Mouse (Mus musculus) gonadal fat pad, adult 2 months (tissue): ENCODE data around the gene Lenep. TPM values are rescaled to one million over a fixed set of nuclear protein-coding genes. Genes with fewer than 3 reads are reported as not detected.

Experiments used
- DNase-seq: peaks from one replicate; pipeline ENCODE4 v3.0.0-alpha.2; 2012; ENCODE audit warnings: low read depth
- polyA plus RNA-seq: library from polyadenylated mRNA; depleted of rRNA; stranded (reverse); fragments of >200 nt; gene quantifications from 2 replicates; pipeline ENCODE4 v1.2.3, GENCODE M21; 2012

The Lenep gene
- polyA plus RNA-seq, 1 experiment, result not detected

DNA sequence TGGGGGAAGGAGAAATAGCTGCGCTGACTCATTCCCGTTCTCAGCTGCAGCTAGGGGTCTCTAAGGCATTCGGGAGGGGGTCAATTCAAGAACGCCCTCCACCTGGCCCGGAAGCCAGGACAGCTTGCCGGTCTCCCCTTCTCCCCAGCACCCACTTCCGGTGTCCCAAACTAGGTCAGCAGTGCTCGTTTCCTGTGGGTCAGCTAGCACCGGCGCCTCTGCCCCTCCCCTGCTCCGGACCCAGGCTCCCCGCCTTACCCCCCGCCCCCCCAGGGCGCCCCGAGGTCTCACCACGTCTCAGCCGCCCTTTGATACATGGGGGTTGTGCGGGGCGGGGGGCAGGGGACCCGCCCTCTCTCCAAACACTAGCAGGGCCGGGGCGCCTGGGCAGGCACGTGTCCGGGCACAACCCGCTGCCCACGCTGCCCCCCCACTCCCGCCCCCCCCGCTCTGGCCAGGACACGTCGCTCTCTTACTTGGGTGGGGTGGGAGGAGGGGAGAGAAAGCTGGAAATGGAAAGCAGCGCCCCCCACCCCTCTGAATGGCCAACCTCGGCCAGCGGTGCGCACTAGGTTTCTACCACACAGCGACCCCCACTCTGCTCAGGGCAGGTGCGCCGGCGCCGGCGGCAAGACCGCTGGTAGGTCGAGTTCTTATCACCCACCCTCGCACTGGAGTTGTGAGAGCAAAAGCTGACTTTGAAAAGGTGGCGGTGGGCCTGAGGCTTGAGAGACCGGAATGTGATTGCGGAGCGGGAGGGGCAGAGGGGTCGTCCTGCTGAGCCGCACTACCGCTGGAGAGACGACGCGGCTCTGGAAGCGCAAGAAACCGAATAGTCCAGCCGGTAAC, 10.7 kb downstream of the Lenep start:
- no peak for DNase-seq

DNA sequence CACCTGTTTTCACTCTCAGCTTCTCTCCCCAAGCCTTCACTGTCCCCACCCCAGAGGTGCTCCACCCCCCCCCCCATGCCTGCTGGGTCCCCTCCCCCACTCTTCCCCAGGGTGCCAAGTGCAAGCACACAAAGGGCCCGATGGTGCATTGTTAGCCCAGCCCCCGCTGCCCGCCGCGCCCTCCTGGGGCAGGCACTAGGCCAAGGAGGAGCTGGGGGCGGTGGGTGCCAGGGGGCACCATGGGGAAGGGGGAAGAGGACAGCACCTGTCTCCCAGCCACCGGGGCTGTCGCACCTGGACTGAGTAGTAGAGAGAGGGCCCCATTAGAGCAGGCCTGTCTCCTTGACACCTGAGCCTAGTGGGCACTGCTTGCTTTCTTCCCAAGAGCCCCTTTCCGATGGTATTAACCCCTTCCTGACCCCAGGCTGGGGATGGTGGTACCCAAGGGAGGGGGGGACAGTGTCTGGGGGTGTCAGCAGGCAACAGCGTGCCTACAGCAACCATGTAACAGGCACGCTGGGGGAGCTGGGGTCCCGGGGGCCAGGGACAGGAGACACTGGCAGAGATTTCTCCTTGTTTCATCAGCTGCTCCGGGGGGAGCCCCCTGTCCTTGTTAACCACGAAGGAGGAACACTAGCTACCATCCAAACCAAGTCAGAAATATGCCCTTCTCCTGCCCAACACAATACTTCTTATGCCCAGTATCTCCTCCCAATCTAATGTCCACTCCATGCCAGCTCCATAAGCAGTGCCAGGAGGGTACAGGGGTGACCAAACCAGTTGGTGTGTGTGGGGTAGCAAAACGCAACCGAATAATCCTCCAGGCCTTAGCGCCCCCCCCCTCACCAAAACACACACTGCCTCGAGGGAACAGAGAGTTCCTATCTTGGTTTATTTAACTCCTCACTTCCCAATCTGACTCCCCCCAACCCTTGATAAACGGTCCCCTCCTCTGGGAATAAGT, 11.6 kb downstream of the Lenep start:
- no peak for DNase-seq

DNA sequence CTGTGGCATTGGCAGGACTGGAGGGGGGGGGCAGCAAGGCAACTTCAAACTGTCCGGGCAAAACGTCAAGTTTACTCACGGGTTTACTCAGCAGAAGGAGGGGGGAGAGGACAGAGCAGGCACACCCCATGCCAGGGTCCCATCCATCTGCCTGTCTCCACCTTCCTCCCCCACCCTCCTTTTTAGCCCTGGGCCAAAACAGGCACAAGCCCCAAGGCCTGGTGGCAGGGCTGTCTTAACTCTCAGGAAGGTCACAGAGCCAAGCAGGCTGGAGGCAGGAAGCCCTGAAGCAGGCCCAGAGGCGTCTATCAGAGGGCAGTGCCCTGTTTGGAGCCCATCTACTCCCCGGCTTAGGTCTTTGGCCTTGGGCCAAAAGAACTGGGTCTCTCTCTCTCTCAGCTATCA, 12.5 kb downstream of the Lenep start:
- DNase-seq, result no peak

DNA sequence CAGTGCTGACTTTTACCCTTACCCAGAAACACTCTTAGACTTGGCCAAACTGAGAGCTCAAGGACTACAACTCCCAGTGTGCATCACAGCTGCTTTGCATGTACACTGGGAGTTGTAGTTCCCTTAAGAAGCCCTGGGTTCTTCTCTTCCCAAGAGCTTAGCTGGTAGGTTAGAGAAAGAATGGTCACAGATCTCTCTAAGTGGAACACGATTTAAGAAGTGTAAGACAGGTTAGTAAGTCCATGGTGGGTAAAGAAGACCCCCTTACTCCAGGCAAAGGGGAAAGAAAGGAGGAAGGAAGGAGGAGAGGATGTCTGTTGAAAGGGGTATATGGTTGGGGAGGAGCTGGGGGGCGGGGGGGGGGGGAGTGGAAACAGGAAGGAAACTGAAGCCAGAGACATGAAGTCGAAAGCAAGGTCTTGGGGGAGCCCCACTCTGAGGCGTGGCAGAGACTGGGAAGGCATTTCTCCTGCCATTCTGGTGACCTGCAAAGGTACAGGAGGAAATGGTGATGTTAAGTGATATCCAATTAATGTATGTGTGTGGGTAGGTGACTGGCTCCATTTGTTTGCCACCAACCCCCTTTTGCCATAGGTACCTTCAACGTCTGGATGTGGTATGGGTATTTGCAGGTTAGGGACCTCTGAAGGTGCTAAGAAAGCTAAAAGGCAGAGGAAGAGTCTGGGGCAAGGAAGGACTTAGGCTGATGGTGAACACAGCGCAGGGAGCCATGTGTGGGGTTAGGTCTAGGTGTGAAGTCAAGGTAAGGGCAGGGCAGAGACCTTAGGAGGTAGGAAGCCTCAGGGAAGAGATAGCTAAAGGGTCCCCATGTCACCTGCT, 13.5 kb downstream of the Lenep start:
- no peak for DNase-seq

DNA sequence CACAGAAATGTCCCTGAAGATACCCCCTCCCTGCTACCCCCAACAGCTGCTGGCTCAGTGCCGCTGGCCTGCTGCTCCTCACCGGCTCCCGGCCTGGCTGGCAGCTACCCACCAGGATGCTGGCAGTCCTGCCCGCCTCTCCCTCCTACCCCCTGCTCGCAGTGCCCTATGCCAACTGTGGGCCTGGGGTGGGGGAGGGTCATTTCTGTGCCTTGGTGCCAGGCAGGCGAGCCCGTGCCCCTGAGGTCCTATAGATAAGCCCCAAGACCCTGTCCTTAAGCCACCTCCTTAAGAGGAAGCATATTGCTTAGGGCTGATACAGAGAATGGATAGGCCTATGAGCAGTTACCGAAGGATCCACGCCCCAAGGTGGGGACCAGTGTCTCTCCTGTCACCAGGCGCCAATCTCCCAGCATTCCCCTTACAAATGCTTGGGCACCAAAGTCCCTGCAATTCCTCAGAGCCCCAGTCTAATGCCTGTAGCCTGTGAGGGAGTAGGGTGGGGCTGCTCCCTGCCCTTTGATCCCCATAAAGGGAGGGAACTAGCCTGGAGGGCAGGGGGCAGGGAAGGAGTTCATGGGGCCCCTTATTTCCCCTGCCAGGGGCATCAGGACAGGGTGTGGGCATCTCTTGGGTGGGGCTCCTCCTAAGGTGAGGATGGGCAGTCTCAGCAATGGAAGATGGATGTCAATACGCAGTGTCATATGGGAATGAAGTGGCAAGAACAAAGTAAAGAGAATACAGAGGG, 14.3 kb downstream of the Lenep start:
- DNase-seq, result no peak

DNA sequence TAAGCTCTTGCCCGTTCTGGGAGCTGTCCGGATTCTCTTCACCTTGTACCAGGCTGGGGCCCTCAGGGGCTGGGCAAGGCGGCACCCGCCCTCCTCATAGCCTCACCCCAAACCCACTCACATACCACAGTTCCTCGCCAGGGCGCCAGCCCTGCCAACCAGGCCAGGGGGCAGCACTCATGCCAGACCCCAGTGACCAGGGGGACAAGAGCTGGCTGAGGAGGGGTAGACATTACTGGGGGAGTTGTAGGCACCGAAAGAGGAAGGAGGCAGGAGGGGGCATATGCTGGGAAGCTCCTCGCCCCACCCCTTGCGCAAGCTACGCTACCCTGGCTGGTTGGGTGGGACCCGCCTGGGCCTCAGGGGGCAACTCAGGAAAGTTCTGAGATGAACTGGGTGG, 15.0 kb downstream of the Lenep start:
- no peak for DNase-seq

DNA sequence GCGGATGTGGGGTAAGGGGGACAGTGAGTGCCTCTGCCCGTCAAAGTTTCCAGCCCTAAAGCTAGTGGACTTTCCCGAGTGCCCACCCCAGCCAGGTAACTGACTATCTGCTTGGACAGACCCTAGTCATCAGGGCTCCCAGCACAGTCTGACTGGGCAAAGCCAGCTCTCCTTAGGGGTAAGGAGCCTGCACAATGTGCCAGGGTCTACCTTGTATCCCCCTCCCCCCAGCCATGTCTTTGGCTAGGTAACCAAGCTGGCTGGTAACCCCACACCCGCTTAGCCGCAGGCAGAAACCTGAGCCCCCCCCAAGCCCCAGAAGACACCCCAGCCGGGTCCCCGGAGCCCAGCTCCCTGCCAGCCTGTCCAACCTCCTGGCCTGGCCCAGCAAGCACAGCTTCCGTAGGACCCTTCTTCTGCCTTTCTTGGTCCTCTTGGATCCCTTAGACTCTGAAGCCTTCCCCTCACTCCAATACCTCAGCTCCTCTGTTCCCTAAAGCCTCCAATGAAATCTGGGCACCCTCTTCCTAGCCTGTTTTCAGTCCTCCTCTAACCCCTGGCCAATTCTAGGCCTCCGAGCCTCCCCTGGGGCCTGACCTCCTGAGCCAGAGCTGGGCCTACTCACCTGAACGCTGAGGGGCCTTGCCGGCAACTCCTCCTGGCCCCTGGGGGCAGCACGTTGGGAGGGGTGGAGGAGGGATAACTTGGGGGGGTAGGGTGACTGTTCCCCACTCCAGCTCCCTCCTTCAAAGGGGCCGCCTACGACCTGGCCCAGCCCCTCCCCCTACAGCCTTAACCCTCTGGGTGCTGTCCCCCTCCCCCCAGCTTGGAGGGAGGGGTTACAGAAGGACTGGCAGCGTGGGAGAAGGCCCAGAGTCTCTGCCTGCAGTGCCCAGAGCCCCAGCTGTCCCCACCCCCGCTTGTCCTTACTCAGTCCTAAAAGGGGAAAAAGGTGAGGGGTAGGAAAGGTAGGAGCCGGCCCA, 15.9 kb downstream of the Lenep start:
- no peak for DNase-seq

DNA sequence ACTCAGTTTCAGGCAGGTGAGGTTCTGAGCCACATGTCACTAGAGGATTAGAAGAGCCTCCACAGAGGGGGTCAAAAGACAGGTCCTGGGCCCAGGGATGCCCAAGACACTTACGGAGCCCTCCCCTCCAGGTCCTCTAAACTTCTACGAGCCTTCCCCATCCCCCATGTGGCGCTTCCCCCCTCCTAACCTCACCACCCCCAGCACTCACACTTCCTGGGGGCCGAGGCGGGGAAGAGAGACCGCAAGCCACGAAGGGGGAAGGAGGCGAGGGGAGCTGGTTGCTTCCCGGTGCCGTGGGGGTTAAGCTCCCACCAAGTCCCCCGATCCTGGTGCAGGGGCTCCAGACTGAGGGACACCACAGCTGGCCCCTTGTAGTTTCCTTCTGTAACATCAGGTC, 17.1 kb downstream of the Lenep start:
- no peak for DNase-seq

DNA sequence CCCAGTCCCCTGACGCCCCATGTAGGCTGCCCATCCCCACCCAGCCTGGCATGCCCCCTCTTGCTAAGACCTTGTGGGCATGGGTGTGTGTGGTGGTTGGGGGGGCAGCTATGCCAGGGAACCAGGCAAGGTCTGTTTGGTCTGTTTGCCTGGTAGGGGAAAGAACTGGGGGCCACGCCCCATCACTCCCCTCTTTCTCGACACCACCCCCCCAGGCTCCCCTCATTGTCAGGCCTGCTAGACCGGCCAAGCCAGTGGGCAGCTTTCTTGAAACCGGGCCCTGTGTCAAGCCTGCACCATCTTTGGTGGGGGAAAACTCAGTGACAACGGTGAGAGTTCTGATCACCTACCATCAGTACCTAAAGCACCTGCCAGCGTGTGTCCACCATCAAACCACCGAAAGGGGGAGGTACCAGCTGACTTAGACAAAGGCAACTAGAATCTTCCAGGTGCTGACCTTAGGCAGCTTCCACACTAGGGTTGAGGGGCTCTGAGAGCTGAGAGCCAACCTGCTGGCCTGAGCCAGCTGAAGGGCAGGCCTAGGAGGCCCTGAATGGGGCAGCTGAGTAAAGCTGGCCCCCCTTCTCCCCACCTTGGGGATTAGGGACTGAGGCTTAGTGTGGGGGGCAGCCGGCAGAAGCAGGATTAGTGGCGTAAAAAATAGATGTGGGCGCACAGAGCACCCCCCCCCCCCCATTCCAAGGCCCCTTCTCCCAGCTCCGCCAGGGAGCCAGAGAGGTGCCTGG, 18.1 kb downstream of the Lenep start:
- DNase-seq, result no peak

DNA sequence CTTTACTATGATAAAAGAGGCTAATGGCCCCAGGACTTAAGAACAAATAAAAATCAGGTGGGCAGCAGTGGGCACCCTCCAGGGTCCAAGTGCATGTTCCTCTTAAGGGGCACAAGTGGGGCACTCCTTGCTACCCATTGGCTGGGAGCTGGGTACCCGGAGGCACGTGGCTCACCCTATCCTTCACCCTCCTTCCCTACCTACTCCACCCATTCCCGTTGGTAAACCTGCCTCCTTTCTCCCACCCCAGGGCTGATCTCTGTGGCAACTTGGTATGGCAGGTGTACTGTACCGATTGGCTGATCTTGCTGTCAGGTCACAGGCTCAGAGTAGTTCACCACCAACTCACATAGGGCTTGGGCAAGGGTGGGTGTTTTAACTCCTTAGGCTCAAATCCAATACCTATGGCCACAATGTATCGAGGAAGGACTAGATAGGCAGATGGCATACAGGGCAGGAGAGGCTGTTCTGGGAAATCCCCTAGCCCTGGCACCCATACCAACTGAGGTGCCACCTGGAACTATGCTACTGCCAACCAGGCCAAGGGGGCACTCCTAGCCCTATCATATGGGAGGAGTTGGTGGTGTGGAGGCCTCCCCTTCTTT, 18.8 kb downstream of the Lenep start:
- no peak for DNase-seq

DNA sequence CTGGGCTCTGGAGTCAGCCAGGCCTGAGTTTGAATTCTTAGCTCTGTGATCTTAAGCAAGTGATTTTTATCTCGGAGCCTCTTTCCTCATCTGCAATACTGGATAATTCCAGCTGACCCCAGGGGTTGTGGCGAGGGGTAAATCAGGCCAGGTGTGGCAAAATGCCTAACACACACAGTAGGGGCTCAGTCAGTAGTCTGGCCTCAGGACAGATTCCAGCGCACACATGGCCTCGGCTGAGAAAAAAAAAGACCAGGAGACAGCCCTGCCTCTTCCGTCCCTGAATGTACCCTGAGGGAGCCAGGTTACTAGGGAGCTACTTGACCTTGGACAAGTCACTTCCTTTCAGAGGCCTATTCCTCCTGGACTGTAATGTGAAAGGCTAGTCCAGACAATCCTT, 19.6 kb downstream of the Lenep start:
- no peak for DNase-seq

DNA sequence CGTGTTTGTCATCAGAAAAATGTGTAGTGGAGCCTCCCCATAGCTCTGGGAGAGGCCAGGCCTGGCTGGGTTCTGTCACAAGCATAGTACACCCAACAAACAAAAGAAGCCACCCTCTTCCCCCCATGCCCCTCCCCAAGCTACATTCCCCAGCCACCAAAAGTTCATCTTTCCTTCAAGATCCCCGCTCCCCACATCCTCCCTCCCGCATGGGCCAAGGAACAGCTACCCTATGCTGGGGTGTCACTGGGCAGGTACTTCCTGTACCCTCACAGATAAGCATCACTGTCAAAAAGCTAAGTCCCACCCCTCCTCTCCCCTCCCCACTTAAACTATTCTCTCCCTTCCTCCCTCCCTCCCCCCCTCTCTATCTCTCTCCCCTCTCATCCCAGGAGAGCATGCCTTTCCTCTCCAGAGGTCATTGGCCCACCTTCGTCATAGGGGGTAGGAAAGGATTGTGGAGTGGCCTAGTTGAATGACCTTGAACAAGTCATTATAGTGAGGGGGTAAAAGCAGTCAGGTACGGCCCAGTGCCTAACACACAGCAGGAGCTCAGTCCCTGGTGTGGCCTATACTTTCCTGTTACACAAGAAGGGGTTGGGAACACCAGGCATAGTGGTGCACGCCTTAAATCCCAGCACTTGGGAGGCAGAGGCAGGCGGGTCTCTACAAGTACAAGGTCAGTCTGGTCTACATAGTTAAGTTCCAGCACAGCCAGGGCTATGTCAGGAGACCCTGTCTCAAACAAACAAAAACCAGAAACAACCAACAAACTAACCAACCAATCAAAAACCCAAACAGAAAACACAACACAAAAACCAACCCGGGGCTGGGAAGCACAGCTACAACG, 20.3 kb downstream of the Lenep start:
- no peak for DNase-seq

DNA sequence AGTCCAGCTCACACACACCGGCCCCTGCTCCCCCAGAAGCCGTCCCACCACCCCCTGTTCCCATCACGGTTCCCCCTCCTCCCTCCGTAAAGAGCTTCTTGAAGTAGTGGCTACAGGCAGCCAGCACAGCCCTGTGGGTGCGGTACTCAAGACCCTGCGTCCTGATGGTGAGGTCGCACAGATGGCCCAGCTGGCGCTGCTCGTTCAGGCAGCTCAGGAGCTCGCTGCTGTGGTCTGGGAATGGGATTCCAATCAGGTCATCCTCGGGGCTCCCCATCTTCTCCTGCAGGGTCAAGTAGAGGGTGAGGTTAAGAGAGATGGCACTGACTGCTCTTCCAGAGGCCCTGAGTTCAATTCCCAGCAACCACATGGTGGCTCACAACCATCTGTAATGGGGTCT, 21.4 kb downstream of the Lenep start:
- DNase-seq, result no peak

DNA sequence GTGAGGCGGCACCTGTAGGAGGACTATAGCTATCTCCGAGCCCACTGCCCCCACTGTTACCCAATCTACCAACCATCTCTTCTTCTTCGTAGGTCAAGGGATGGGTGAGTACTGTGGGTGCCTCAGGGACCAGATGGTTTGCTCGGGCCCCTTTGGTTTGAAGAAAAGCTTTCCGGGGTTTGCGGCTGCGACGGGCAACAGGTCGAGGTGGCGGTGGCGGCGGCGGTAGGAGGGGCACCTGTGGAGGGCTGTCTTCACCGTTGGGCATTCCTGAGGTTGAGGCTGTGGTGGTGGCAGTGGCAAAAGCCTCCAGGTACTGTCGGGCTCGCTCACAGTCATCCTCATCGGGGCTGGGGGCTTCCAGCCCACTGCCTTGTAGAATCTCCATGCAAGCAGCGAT, 21.9 kb downstream of the Lenep start:
- DNase-seq, result no peak

DNA sequence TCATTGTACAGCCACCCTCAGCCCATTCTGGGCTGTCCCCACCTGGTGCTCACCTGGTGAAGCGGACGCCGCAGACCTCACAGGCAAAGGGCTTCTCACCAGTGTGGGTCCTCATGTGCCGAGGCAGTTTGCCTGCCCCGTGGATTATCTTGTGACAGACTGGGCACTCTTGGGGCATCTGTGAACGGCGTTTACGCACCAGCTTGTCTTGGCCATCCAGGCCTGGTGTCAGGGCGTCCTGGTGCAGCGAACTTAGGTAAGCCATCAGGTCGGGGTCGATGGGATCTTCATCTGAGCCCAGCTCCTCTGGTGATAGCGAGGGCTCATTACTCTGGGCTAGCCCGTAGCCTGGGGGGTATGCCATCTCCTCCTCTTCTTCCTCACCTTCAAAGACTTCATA, 22.3 kb downstream of the Lenep start:
- no peak for DNase-seq

DNA sequence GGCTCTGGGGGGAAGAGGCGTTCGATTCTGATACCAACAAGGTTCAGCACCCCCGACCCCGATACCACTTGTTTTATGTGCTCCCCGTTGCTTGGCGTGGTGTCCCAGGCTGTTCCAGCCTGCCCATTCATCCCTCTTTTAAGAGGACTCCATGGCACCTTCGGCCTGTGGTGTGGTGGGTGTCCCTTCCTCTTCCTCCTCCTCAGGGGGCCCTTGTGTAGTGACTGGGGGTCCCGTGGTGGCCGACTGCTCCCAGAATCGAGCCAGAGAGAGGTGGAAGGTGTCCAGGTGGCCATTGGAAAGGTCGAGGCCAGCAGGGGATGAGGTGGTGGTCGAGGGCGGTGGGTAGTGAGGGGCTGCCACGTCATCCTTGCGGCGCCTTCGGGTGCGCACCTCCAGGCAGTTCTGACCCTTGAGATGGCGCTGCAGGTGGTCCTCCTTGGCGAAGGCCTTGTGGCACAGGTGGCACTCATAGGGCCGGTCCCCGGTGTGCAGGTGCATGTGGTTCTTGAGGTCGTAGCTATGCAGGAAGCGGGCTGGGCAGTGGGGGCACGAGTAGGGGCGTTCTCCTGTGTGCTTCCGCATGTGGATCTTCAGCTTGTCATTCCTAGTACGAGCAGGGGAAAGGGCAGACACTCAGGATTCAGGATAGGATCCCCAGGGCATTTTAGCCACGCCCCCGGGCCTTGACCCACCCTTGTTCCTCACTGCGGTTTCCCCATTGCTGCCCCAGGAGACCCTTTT, 23.0 kb downstream of the Lenep start:
- DNase-seq, result no peak

DNA sequence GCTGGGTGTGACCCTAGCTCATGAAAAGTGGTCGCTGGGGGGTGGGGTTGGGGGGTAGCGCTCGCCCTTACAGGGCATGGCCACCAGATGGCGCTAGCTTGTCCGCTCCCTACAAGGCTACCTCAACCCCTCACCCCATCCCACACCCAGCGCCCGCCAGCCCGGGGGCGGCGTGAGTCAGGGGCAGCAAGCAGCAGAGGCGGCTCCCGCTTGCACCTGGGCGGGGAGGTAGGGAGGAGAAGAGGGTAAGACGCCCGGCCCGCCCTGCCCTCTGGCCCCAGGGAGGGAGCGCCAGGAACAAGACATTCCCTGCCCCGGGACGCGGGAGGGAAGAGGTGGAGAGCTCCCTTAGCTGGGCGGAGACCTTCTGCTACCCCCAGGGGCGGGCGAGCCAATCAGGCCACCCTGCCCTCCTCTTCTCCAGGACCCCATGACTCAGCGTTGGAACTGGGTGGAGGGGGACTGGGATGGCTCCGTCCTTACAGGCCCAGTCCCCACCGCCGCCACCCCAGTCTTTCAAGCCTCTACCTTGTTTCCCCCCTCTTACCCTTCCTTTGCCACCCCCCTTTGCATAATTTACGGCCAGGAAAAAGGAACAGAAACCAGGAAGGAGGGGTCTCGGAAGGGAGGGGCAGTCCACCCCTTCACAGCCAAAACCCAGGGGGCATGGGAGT, 24.1 kb downstream of the Lenep start:
- DNase-seq, result no peak
